ENCODE assay signal across 11 mouse cellular contexts in the genomic region with DNA sequence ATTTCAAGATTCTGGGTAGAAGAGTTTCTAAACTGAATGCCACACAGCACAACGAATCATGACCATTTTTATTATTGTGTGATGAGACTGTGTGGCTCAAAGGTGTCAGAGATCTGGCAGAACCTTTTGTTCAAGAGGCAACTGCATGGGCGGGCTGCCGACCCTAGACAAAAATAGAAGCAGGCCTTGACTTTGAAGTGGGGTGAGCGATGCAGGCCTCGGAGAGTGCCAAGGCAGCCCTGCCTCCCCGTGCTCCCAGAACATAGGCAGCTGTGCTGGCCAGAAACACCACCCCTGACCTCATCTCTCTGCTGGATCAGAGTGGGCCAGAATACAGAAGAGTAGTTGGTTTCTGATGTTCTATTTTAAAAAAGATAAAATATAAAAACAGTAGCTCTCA. TPM values are rescaled to one million over a fixed set of nuclear protein-coding genes. Genes with fewer than 3 reads are reported as not detected.
DNase-seq lines count a peak whose midpoint lies in the region; ATAC-seq and TF ChIP-seq lines count a peak whose summit lies in the region.
"Had no signal": no experiment of that assay in that cellular context is flagged by ENCODE, and none has a peak within 500 bp of the region (broad histone marks: within the 10 kb centered on the region; RNA-seq: fewer than 3 reads in every experiment).

No protein-coding gene starts in this region.

- no peaks in the 10 kb centered on the region for H3K9me3 ChIP-seq in heart, embryonic 12.5 days (replicated peaks)
- H3K9me3 ChIP-seq: embryonic facial prominence, embryonic 15.5 days; G1E had no signal

- peak; percentile 74 for ATAC-seq in heart, embryonic 12.5 days (ENCODE audit: insufficient number of reproducible peaks, low FRiP score)
- ATAC-seq in monocyte, adult 5-6 weeks (replicated peaks; ENCODE audit: insufficient number of reproducible peaks, low FRiP score, low TSS enrichment, poor library complexity, severe bottlenecking), result no peak

- H3K4me2 ChIP-seq in heart, embryonic 12.5 days, result peak overlapping the region; percentile 31; the same call in 1 of the 2 replicates

- H3K27me3 ChIP-seq in heart, embryonic 12.5 days (replicated peaks), result no peaks in the 10 kb centered on the region
- H3K27me3 ChIP-seq: embryonic facial prominence, embryonic 15.5 days had no signal

- no peak for TF ChIP-seq CTCF in layer of hippocampus, adult 2 months (conservative IDR thresholded peaks at IDR 0.05)

- DNase-seq in layer of hippocampus, adult 2 months (ENCODE audit: low spot score in 2 of 2), result no peak
- no peak for DNase-seq in layer of hippocampus, adult 11-12 months (ENCODE audit: low spot score)
- peak; percentile 86 for DNase-seq in adrenal gland, postnatal 36 days
- peak; percentile 78 for DNase-seq in lung, postnatal 14 days
- DNase-seq in retina, embryonic 14.5 days (ENCODE audit: low spot score), result no peak
- DNase-seq in retina, postnatal 1 day, result no peak

- H3K4me1 ChIP-seq in heart, embryonic 12.5 days (replicated peaks), result peaks cover 21% of the 10 kb centered on the region

- peak overlapping the region; percentile 52 for H3K27ac ChIP-seq in layer of hippocampus, adult 2 months
- peak overlapping the region; percentile 88 for H3K27ac ChIP-seq in heart, embryonic 12.5 days (ENCODE audit: poor library complexity, severe bottlenecking)
- H3K27ac ChIP-seq: macrophage had no signal

- H3K36me3 ChIP-seq in heart, embryonic 12.5 days, result no peaks in the 10 kb centered on the region
- H3K36me3 ChIP-seq: embryonic facial prominence, embryonic 15.5 days; G1E had no signal

- 15% methylated on average over 6 of the region's 6 CpGs for WGBS in heart, embryonic 12.5 days

- no peak overlapping the region for H3K4me3 ChIP-seq in layer of hippocampus, adult 2 months
- H3K4me3 ChIP-seq in heart, embryonic 12.5 days, result no peak overlapping the region
- H3K4me3 ChIP-seq: embryonic facial prominence, embryonic 15.5 days had no signal

- no peak overlapping the region for H3K9ac ChIP-seq in heart, embryonic 12.5 days
- H3K9ac ChIP-seq: embryonic facial prominence, embryonic 15.5 days had no signal

RNA-seq across cellular contexts. Expression of gene Myoz2, which starts 57.6 kb away (rescaled TPM):
- under 1 TPM in 1 of 2 experiments, not detected in 1; 0.74 TPM for total RNA-seq in layer of hippocampus, adult 2 months (2021)
- under 1 TPM in 1 of 2 experiments, not detected in 1; 0.40 TPM for total RNA-seq in adrenal gland, postnatal 36 days (2021)
- polyA plus RNA-seq in heart, embryonic 12.5 days (2016; fragmentation: Nextera tagmentation; extraction: Ambion mirVana), result 154 and 163 TPM in 2 replicates
- total RNA-seq in monocyte, adult 5-6 weeks (2017), result not detected in 3 replicates
- polyA plus RNA-seq: G1E, macrophage had no signal

Comparison
In these comparisons a context has a peak if more than half of its experiments do, and no peak if none do; other contexts are left out.
1. DNase-seq: peak in adrenal gland, postnatal 36 days (2 of 2) and lung, postnatal 14 days (single experiment); none in layer of hippocampus, adult 2 months (0 of 2), layer of hippocampus, adult 11-12 months (single experiment), retina, embryonic 14.5 days (single experiment) and retina, postnatal 1 day (single experiment).